Mouse (Mus musculus) small intestine, adult 2 months (tissue): ENCODE data around the gene Fkbp1a.

ENCODE experiments used
- CTCF ChIP-seq: fragments of 200-500 bp; IDR thresholded peaks from 2 replicates; pipeline ENCODE4 v1.5.1; 2012; ENCODE audit warnings: low read depth, mild to moderate bottlenecking, control low read depth, inconsistent platforms, low read length, moderate library complexity, mixed read lengths; ENCODE audit not compliant: insufficient replicate concordance, insufficient read length; ENCODE audit errors: extremely low read depth
- POLR2A ChIP-seq: fragments of 200-500 bp; IDR thresholded peaks from 2 replicates; pipeline ENCODE4 v1.6.1; 2012; ENCODE audit warnings: low read depth, mild to moderate bottlenecking, control low read depth, inconsistent platforms, low read length, moderate library complexity

DNA sequence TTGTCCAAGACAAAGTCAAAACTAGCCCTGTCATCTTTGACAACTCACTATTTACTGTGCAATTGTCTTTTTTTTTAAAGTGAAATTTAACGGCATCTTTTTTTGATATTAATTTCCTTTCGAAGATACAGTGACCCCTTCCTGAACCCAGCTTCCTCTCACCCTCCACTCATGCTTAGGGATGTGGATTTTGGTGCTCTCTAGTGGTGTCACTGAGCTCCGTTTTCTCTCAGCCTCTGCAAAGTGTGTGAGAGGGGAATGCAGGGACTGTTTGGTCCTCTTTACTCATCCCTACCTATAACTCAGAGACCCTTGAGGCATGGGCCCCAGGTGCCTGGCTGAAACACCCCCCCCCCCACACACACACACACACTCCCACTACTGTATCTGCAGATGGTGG, 43.7 kb downstream of the Fkbp1a start:
- TF ChIP-seq POLR2A: no peak
- no peak for TF ChIP-seq CTCF
